Mouse (Mus musculus) ES-E14 (cell line): Measurements from ENCODE around the gene 4930402H24Rik. TPM values are rescaled to one million over a fixed set of nuclear protein-coding genes. Genes with fewer than 3 reads are reported as not detected.

Experiments
- DNase-seq: peaks from one replicate; pipeline ENCODE4 v3.0.0-alpha.2; 2013; ENCODE audit warnings: low read depth, low spot score
- H3K27ac ChIP-seq: 2 replicates; pipeline ENCODE4 v1.5.1; 2012; ENCODE audit warnings: low read depth, mild to moderate bottlenecking, low read length, moderate library complexity, mixed read lengths; ENCODE audit not compliant: poor library complexity, insufficient read depth, severe bottlenecking
- H3K36me3 ChIP-seq: 2 replicates; pipeline ENCODE4 v1.6.1; 2012; ENCODE audit warnings: mild to moderate bottlenecking, low read length, moderate library complexity, mixed read lengths; ENCODE audit not compliant: control insufficient read depth, poor library complexity, insufficient read depth, severe bottlenecking
- H3K4me1 ChIP-seq, 2 experiments: fragments of 150-350 bp in 1 of 2; sonication (generic) in 1 of 2; 2 replicates each; pipeline ENCODE4 v1.6.1; 2012; ENCODE audit warnings: low read length in 2 of 2, mild to moderate bottlenecking in 1 of 2, mixed read lengths in 1 of 2; ENCODE audit not compliant: control insufficient read depth in 2 of 2, insufficient read depth in 2 of 2, poor library complexity in 1 of 2
- H3K4me3 ChIP-seq, 2 experiments: fragments of 150-350 bp in 1 of 2; sonication (generic) in 1 of 2; 2 replicates each; pipeline ENCODE4 v1.5.1; 2012; ENCODE audit warnings: low read length in 2 of 2, low read depth in 1 of 2, mild to moderate bottlenecking in 1 of 2, mixed read lengths in 1 of 2; ENCODE audit not compliant: insufficient read depth in 1 of 2, poor library complexity in 1 of 2, severe bottlenecking in 1 of 2
- H3K9ac ChIP-seq: 2 replicates; pipeline ENCODE4 v1.6.1; 2012; ENCODE audit warnings: low read depth, mild to moderate bottlenecking, low read length, mixed read lengths; ENCODE audit not compliant: poor library complexity, insufficient read depth, severe bottlenecking
- H3K9me3 ChIP-seq: fragments of 150-350 bp; sonication (generic); 2 replicates; pipeline ENCODE4 v1.6.1; 2012; ENCODE audit warnings: low read depth, mild to moderate bottlenecking, low read length; ENCODE audit not compliant: control insufficient read depth, insufficient read depth
- CHD2 ChIP-seq: IDR thresholded peaks from 2 replicates; pipeline ENCODE4 v1.6.1; 2014; ENCODE audit warnings: mild to moderate bottlenecking, low read depth, low read length, inconsistent platforms
- HCFC1 ChIP-seq: IDR thresholded peaks from 2 replicates; pipeline ENCODE4 v1.6.1; 2012; ENCODE audit warnings: low read length, inconsistent platforms, borderline replicate concordance; ENCODE audit not compliant: insufficient read depth
- MAFK ChIP-seq: IDR thresholded peaks from 2 replicates; pipeline ENCODE4 v1.6.1; 2014; ENCODE audit warnings: mild to moderate bottlenecking, low read depth, low read length, inconsistent platforms; ENCODE audit not compliant: insufficient read depth
- ZC3H11A ChIP-seq: IDR thresholded peaks from 2 replicates; pipeline ENCODE4 v1.6.1; 2012; ENCODE audit warnings: low read depth, mild to moderate bottlenecking, inconsistent platforms, low read length, borderline replicate concordance
- ZNF384 ChIP-seq: IDR thresholded peaks from 2 replicates; pipeline ENCODE4 v1.6.1; 2012; ENCODE audit warnings: low read depth, low read length, inconsistent platforms
- in situ Hi-C, 2 experiments: fragments of 600-800 bp; cut with MboI; formaldehyde crosslinking; loops; one replicate each; pipeline ENCODE4 v1.15.1; 2025; ENCODE audit warnings: low sequenced_read_pairs in 2 of 2, inconsistent platforms in 1 of 2; ENCODE audit not compliant: unreplicated experiment in 2 of 2
- total RNA-seq: library from RNA; depleted of rRNA; stranded (reverse); fragments of 300-350 nt; gene quantifications from 2 replicates; pipeline ENCODE4 v1.2.3, GENCODE M21; 2012

4930402H24Rik gene
- total RNA-seq, 1 experiment: 11.9 TPM

GRCm38 (mm10) chr2:130928530-130928929, 22.3 kb upstream of the 4930402H24Rik start:
- Histone ChIP-seq H3K27ac (no peak overlapping the region), H3K4me1 (no peaks in the 10 kb centered on the region), H3K9me3 (no peaks in the 10 kb centered on the region), H3K9ac (no peak overlapping the region), H3K36me3 (no peaks in the 10 kb centered on the region), H3K4me3 (no peak overlapping the region)
- no peak for TF ChIP-seq ZC3H11A
- TF ChIP-seq ZNF384: no peak
- TF ChIP-seq MAFK: no peak
- no peak for TF ChIP-seq CHD2
- no peak for TF ChIP-seq HCFC1
- no peak for DNase-seq
- in situ Hi-C loops: no loop called here

GRCm38 (mm10) chr2:130928031-130928430, 21.8 kb upstream of the 4930402H24Rik start:
- TF ChIP-seq ZNF384 (no peak), MAFK (no peak), ZC3H11A (no peak), HCFC1 (no peak), CHD2 (no peak)
- no peak overlapping the region for H3K9ac ChIP-seq
- no peak overlapping the region for H3K27ac ChIP-seq
- no peak overlapping the region for H3K4me3 ChIP-seq
- no peaks in the 10 kb centered on the region for H3K36me3 ChIP-seq
- H3K9me3 ChIP-seq: no peaks in the 10 kb centered on the region
- in situ Hi-C loops: no loop called here
- no peaks in the 10 kb centered on the region for H3K4me1 ChIP-seq
- DNase-seq: no peak

DNA sequence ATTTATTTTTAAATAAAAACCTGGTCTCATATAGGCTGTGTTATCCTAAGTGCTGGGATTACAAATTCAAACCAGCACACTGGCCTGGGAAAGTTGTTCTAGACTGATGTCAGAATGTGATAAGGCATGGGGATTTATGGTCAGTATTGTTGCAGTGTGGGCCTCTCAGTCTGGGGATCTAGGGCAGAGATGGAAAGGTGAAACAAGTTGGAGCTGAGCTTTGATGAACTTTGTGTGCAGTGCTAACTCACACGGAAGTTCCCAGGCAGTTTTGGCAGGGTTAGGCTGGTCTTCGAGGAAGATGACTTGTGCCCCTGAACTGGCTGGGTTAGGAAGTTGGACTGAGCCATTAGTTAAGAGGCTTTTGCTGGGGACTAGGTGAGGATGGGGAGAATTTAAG, 18.7 kb upstream of the 4930402H24Rik start:
- no peak for TF ChIP-seq ZC3H11A
- no peak for TF ChIP-seq CHD2
- TF ChIP-seq HCFC1: no peak
- TF ChIP-seq MAFK: no peak
- TF ChIP-seq ZNF384: no peak
- in situ Hi-C loops: no loop called here
- DNase-seq: no peak

GRCm38 (mm10) chr2:130919062-130919593, 12.9 kb upstream of the 4930402H24Rik start:
- TF ChIP-seq HCFC1: no peak
- 0 out of 4 replicates have a peak, but pooled peaks cover 0 to 1% of the 10 kb centered on the region in 2 experiments for H3K4me1 ChIP-seq

More for the DNA sequence above, 18.7 kb upstream of the 4930402H24Rik start:
- Histone ChIP-seq H3K27ac (no peak overlapping the region), H3K9me3 (no peaks in the 10 kb centered on the region), H3K4me1 (no peaks in the 10 kb centered on the region), H3K4me3 (no peak overlapping the region), H3K9ac (no peak overlapping the region), H3K36me3 (no peaks in the 10 kb centered on the region)

DNA sequence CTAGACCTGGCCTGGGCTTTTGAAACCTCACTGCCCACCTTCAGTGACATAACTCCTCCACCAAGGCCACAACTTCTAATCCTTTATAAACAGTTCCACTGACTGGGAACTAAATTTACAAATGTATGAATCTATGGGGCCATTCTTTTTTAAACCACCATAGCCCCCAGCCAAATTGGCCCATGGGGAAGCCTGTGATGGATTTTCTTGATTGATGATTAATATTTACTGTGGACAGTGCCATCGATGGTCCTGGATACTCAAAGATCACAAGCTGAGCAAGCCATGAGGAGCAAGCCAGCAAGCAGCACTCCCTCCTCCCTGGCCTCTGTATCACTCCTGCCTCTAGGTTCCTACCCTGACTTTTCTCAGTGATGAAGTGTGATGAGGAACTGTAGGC, 11.5 kb upstream of the 4930402H24Rik start:
- Histone ChIP-seq H3K4me1 (0 out of 4 replicates have a peak, but pooled peaks cover 0 to 1% of the 10 kb centered on the region in 2 experiments), H3K27ac (no peak overlapping the region), H3K4me3 (no peak overlapping the region), H3K9me3 (no peaks in the 10 kb centered on the region), H3K9ac (no peak overlapping the region), H3K36me3 (no peaks in the 10 kb centered on the region)
- no peak for TF ChIP-seq ZC3H11A
- no peak for TF ChIP-seq HCFC1
- no peak for TF ChIP-seq ZNF384
- no peak for TF ChIP-seq CHD2
- in situ Hi-C loops: no loop called here
- no peak for DNase-seq

More at GRCm38 (mm10) chr2:130919062-130919593, 12.9 kb upstream of the 4930402H24Rik start:
- H3K27ac ChIP-seq: no peak overlapping the region
- no peak overlapping the region for H3K4me3 ChIP-seq
- H3K9me3 ChIP-seq: no peaks in the 10 kb centered on the region
- H3K36me3 ChIP-seq: no peaks in the 10 kb centered on the region
- no peak for DNase-seq
- in situ Hi-C loops: no loop called here
- no peak overlapping the region for H3K9ac ChIP-seq
